25 mouse cellular contexts compared by ENCODE assay signal in the genomic region with DNA sequence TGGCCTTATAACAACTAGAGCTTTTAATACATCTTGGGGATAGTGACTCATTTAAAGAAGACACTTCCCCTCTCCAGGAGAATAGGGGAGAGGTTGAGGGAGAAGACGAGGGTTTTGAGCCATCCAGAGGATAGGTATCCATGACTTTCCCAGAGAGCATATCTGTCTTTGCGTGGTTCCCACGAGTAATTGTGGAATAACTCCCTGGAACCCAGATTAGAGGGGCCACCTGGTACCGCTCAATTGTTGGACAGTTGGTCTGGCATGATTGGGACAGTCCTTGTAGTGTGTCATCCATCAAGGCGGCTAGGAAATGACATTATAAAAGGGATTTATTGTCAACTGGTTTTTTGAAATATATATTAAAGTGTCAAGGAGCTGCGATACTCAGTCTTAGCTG. TPM values are rescaled to one million over a fixed set of nuclear protein-coding genes. Genes with fewer than 3 reads are reported as not detected.
DNase-seq lines count a peak whose midpoint lies in the region; ATAC-seq lines count a peak whose summit lies in the region.
"Had no signal": no experiment of that assay in that cellular context is flagged by ENCODE, and none has a peak within 500 bp of the region (broad histone marks: within the 10 kb centered on the region; RNA-seq: fewer than 3 reads in every experiment).

No protein-coding gene starts in this region.

- H3K9ac ChIP-seq in heart, embryonic 14.5 days (ENCODE audit: low read length), result no peak overlapping the region
- H3K9ac ChIP-seq in lung, embryonic 15.5 days, result no peak overlapping the region
- no peak overlapping the region for H3K9ac ChIP-seq in limb, embryonic 15.5 days
- H3K9ac ChIP-seq: embryonic facial prominence, embryonic 12.5 days; forebrain, postnatal 0 days; limb, embryonic 13.5 days; liver, embryonic 14.5 days; midbrain, embryonic 15.5 days; neural tube, embryonic 12.5 days had no signal

- H3K27me3 ChIP-seq in heart, embryonic 14.5 days (ENCODE audit: control insufficient read depth, insufficient read depth, low read length), result no peaks in the 10 kb centered on the region
- H3K27me3 ChIP-seq in lung, embryonic 15.5 days, result no peaks in the 10 kb centered on the region
- no peaks in the 10 kb centered on the region for H3K27me3 ChIP-seq in embryonic facial prominence, embryonic 10.5 days (replicated peaks; ENCODE audit: low read depth, poor library complexity, severe bottlenecking)
- H3K27me3 ChIP-seq in limb, embryonic 15.5 days, result no peaks in the 10 kb centered on the region
- H3K27me3 ChIP-seq: embryonic facial prominence, embryonic 12.5 days; limb, embryonic 13.5 days; midbrain, embryonic 15.5 days; neural tube, embryonic 12.5 days had no signal

- 0 out of 2 replicates have a peak, but pooled peaks cover 4% of the 10 kb centered on the region for H3K9me3 ChIP-seq in heart, embryonic 14.5 days (ENCODE audit: control insufficient read depth, low read length)
- no peaks in the 10 kb centered on the region for H3K9me3 ChIP-seq in lung, embryonic 15.5 days
- H3K9me3 ChIP-seq in embryonic facial prominence, embryonic 10.5 days, result no peaks in the 10 kb centered on the region
- no peaks in the 10 kb centered on the region for H3K9me3 ChIP-seq in limb, embryonic 15.5 days
- H3K9me3 ChIP-seq: embryonic facial prominence, embryonic 12.5 days; limb, embryonic 13.5 days; midbrain, embryonic 15.5 days; neural tube, embryonic 12.5 days had no signal

- H3K36me3 ChIP-seq in heart, embryonic 14.5 days (ENCODE audit: control insufficient read depth, insufficient read depth, low read length), result no peaks in the 10 kb centered on the region
- H3K36me3 ChIP-seq in lung, embryonic 15.5 days, result no peaks in the 10 kb centered on the region
- no peaks in the 10 kb centered on the region for H3K36me3 ChIP-seq in embryonic facial prominence, embryonic 10.5 days (replicated peaks)
- H3K36me3 ChIP-seq in limb, embryonic 15.5 days, result no peaks in the 10 kb centered on the region
- H3K36me3 ChIP-seq: embryonic facial prominence, embryonic 12.5 days; limb, embryonic 13.5 days; midbrain, embryonic 15.5 days; neural tube, embryonic 12.5 days had no signal

- DNase-seq in heart, postnatal 25 days (ENCODE audit: low spot score), result no peak
- no peak for DNase-seq in lung, postnatal 14 days
- DNase-seq in embryonic facial prominence, embryonic 10.5 days (ENCODE audit: low spot score), result no peak
- DNase-seq in adrenal gland, postnatal 4 days (ENCODE audit: low spot score in 2 of 2), result no peak
- DNase-seq: thymus, postnatal 14 days had no signal

- no peak for ATAC-seq in heart, embryonic 14.5 days (ENCODE audit: insufficient number of reproducible peaks, insufficient read depth, low FRiP score, low read depth)
- no peak for ATAC-seq in lung, embryonic 15.5 days (ENCODE audit: borderline replicate concordance, extremely low read depth, low FRiP score, low TSS enrichment)
- ATAC-seq in limb, embryonic 15.5 days (ENCODE audit: insufficient number of reproducible peaks, low FRiP score, low TSS enrichment, low read depth), result no peak
- ATAC-seq: activated CD4-positive, CD25-positive, alpha-beta regulatory T cell, adult 4 months; forebrain, postnatal 0 days; intestine, postnatal 0 days; midbrain, embryonic 15.5 days had no signal

- WGBS in heart, embryonic 14.5 days, result 56% methylated on average over 6 of the region's 6 CpGs
- WGBS in lung, embryonic 15.5 days, result 74% methylated on average over 6 of the region's 6 CpGs
- 91% methylated on average over 6 of the region's 6 CpGs for WGBS in embryonic facial prominence, embryonic 10.5 days
- WGBS in limb, embryonic 15.5 days, result 83% methylated on average over 6 of the region's 6 CpGs

- H3K4me2 ChIP-seq in heart, embryonic 14.5 days (ENCODE audit: low read length), result no peak overlapping the region
- H3K4me2 ChIP-seq in lung, embryonic 15.5 days, result no peak overlapping the region
- no peak overlapping the region for H3K4me2 ChIP-seq in limb, embryonic 15.5 days
- H3K4me2 ChIP-seq: embryonic facial prominence, embryonic 12.5 days; limb, embryonic 13.5 days; midbrain, embryonic 15.5 days; neural tube, embryonic 12.5 days had no signal

- H3K4me3 ChIP-seq in heart, embryonic 14.5 days (ENCODE audit: control insufficient read depth in 1 of 2, insufficient read depth in 1 of 2, low read depth in 1 of 2, low read length in 2 of 2), result no peak overlapping the region
- H3K4me3 ChIP-seq in lung, embryonic 15.5 days, result no peak overlapping the region
- H3K4me3 ChIP-seq in embryonic facial prominence, embryonic 10.5 days, result no peak overlapping the region
- H3K4me3 ChIP-seq in limb, embryonic 15.5 days, result no peak overlapping the region
- H3K4me3 ChIP-seq: embryonic facial prominence, embryonic 12.5 days; layer of hippocampus, adult 2 months; limb, embryonic 13.5 days; megakaryocyte, embryonic 14.5 days; midbrain, embryonic 15.5 days; neural tube, embryonic 12.5 days had no signal

- H3K4me1 ChIP-seq in heart, embryonic 14.5 days (ENCODE audit: control insufficient read depth in 2 of 2, insufficient read depth in 2 of 2, low read length in 2 of 2), result peaks cover 28 to 54% of the 10 kb centered on the region in 2 experiments
- H3K4me1 ChIP-seq in lung, embryonic 15.5 days, result peaks cover 65% of the 10 kb centered on the region
- H3K4me1 ChIP-seq in embryonic facial prominence, embryonic 10.5 days, result peaks cover 58% of the 10 kb centered on the region
- H3K4me1 ChIP-seq in limb, embryonic 15.5 days, result peaks cover 54% of the 10 kb centered on the region
- H3K4me1 ChIP-seq: megakaryocyte, embryonic 14.5 days had no signal

- intact Hi-C loops in heart, postnatal 25 days (cut with DNase I), result loop anchor here (5.0 to 10.0 kb wide), 4 partner anchors 76 to 399 kb away; partner anchors contain the start of genes Fndc3b and Pld1

- peak overlapping the region; percentile 54 to 96 for H3K27ac ChIP-seq in heart, embryonic 14.5 days (replicated peaks in 1 of 2; ENCODE audit: control insufficient read depth in 1 of 2, insufficient read depth in 1 of 2, low read depth in 2 of 2, low read length in 2 of 2)
- peak overlapping the region; percentile 93 for H3K27ac ChIP-seq in lung, embryonic 15.5 days
- H3K27ac ChIP-seq in embryonic facial prominence, embryonic 10.5 days (replicated peaks), result peak overlapping the region; percentile 84; the same call in 1 of the 2 replicates
- 0 out of 2 replicates have a peak overlapping the region, but pooled peaks have one; percentile 92 for H3K27ac ChIP-seq in limb, embryonic 15.5 days
- H3K27ac ChIP-seq: layer of hippocampus, adult 2 months; limb, embryonic 13.5 days; liver, embryonic 14.5 days; midbrain, embryonic 15.5 days; neural tube, embryonic 12.5 days had no signal

RNA-seq across cellular contexts. Expression of gene Tmem212, which starts 35.1 kb away (rescaled TPM):
- not detected in 2 replicates for polyA plus RNA-seq in heart, embryonic 14.5 days (2014; fragmentation: Nextera tagmentation; extraction: Ambion mirVana)
- not detected for total RNA-seq in heart, postnatal 25 days (2021)
- 0.39 and 0.87 TPM in 2 replicates for polyA plus RNA-seq in lung, embryonic 15.5 days (2015; fragmentation: Nextera tagmentation; extraction: Ambion mirVana)
- not detected in 2 replicates for polyA plus RNA-seq in embryonic facial prominence, embryonic 10.5 days (2016; fragmentation: Nextera tagmentation; extraction: Ambion mirVana)
- not detected in 2 replicates for polyA plus RNA-seq in limb, embryonic 15.5 days (2015; fragmentation: Nextera tagmentation; extraction: Ambion mirVana)
- total RNA-seq in adrenal gland, postnatal 4 days (2021), result not detected
- total RNA-seq: adrenal gland, adult 8-10 months; gastrocnemius, postnatal 14 days; hematopoietic stem cell, adult 5-6 weeks; MEL had no signal
- polyA plus RNA-seq: activated CD4-positive, CD25-positive, alpha-beta regulatory T cell, adult 4 months; C2C12; embryonic facial prominence, embryonic 12.5 days; forebrain, embryonic 11.5 days; kidney, embryonic 14.5 days; limb, embryonic 13.5 days; liver, embryonic 14.5 days; neural tube, embryonic 12.5 days had no signal
